Mouse (Mus musculus) kidney, adult 8-10 months (tissue): Measurements from ENCODE around the gene Coq8a.

Source experiments
- DNase-seq, 2 experiments: peaks; one replicate each; pipeline ENCODE4 v3.0.0; 2022

Coq8a gene

GRCm38 (mm10) chr1:180173017-180173416 lies 26.4 kb downstream of the Coq8a start:
- no peak for DNase-seq

GRCm38 (mm10) chr1:180172600-180172999 lies 26.8 kb downstream of the Coq8a start:
- no peak for DNase-seq

DNA sequence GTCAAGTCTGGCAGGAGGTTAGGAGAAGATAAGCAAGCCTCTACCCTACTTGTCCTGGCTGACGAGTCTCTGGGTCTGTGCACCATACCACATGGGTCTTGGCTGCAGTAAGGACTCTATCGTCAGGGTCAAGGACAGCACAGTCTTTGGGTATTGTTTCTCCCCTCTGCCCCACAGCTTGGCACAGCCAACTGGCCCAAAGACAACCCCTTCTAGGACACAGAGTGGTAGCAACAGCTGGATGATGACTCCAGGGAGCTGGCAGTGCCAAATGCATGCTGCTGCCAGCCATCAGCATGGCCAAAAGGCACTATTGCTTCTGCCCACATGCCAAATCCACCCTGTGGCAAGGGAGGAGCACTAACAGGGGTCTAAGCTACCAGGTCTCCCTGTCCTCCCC lies 27.5 kb downstream of the Coq8a start:
- DNase-seq = no peak

DNA sequence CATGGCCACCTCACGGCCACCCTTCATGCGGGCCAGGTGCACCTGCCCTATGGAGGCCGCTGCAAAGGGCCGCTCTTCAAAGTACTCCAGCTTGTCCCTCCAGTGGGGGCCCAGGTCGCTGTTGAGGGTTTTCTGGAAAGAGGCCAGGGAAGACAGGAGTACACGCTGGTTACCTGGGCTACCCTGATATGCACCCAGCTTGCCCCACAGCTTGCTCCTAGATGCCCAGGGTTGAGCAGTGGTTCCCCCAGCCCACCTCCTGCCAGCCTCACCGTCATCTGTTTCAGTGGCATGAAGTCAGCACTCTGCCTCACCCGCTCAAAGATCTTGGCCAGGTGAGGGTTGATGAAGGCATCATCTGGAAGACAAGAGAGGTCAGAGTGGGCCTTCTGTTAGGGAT lies 29.3 kb downstream of the Coq8a start:
- no peak for DNase-seq

DNA sequence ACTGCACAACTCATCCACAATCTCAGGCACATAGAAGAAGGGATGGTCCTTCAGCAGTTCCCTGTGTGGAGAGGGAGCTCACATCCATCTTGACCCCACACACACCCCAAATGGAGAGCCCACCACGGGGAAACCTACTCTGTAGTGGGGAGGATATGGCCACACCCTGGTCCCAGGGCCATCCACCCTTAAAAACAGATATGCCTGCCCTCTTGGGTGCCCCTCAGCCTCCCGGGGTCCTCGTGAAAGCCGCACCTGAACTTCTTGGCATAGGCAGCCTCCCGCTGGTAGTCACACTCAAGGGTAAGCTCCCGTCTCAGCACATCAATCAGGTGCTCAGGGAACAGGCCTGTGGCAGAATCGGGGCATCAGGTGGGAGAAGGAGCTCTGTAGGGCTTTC lies 30.2 kb downstream of the Coq8a start:
- no peak for DNase-seq

DNA sequence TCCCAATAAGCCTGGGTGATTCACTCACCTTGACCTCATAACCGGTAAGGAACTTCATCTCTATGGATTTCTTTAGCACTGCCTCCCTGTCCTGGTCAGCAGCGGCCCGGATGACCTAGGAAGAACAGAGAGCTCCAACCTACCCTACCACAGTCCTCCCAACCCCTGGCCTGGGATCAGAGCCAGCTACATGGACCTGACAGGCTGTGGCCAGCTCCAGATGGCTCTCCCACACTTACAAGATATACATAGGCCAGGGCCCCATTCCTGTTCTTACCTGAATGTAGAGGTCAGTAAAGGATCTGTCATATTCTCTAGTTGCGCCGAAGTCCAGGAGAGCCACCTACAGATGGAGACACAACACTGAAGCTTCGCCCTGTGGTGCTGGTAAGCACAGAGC lies 31.1 kb downstream of the Coq8a start:
- no peak for DNase-seq

GRCm38 (mm10) chr1:180166533-180166932 lies 32.9 kb downstream of the Coq8a start:
- no peak for DNase-seq

DNA sequence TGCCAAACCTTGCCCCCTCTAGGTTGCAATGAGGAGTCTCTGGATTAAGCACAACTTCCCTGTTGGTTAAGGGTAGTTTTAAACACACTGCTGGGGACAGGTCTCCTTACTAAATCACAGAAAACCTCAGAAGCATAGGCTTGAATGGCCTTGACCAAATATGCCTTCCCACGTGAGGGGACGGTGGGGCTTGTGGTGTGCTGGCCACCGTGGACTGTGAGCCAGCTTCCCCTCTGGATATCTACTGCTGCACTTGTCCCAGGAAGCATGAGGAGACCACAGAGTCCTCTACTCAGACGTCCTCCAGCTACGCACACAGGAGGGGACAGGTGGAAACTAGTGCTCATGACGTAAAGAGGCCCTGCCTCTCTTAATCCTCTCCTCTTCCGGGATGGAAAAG lies 36.4 kb downstream of the Coq8a start:
- no peak for DNase-seq

DNA sequence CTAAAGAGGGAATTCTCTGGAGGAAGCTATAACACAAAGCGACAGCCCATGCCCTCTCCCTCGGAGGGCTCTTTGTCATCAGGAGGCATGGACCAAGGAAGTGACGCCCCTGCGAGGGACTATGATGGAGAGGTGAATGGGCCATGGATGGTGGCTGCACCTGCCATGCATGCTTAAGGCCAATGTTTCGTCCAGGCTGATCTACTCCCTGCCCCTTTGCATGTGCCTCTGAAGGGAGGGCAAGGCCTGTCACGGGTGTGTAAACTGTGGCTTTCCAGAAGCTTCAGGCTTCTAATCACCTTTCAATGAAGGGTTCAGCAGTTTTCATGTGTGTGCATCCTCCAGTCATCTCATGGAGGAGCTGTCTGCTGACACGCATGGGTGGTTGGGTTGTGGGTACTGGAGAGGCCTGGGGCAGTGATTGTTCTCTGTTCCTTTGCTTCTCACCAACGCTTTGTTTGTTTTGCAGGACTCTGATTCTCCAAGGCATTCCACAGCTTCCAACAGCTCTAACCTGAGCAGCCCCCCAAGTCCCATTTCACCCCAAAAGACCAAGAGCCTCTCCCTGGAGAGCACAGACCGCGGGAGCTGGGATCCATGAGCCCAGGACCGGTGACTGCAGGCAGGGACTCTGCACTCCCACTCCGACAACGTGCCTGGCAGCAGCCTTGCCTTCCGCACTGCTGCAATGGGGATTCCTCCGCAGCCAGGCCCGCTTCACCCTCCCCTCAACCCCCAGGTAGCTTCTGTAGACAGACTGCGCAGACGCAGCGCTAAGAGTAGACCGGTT lies 37.6 kb downstream of the Coq8a start:
- DNase-seq = no peak

DNA sequence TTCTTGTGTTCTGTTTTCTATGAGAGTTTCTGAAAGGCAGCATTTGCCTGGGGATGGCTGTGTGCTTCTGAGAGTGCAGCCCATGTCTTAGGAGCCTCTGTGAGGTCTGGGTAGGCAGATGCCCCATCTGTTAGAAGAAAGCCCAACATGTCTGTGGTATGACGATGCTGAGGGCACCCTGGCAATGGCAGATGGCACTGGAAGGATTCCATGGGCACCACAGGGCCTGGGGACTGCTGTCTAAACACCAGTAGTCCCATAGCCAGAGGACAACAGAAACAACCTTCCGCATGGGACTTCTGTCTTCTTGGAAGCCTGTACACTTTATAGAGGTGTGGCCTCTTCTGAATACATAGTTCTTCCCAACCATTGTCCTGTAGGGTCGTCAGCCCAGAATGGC lies 38.2 kb downstream of the Coq8a start:
- no peak for DNase-seq

GRCm38 (mm10) chr1:180160545-180160944 lies 38.9 kb downstream of the Coq8a start:
- no peak for DNase-seq

GRCm38 (mm10) chr1:180158648-180159047 lies 40.8 kb downstream of the Coq8a start:
- no peak for DNase-seq

DNA sequence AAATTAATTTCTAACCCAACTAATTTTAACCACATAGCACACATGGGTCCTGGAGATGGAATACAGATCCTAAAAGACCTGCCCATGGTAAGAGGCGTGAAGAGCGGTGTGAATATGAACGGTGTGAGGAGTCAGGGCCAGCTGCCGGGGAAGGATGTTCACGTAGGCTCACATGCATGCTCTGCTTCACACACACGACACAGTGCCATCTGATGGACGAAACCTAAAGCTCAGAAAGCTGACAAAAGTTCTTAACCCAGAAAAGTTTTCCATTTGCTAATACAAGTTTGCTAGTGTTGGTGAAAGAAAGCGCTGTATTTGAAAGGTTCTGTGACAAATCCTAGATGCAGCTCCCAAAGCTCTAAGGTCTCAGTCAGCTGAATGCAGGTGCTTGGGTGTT lies 48.2 kb downstream of the Coq8a start:
- DNase-seq = no peak

GRCm38 (mm10) chr1:180148563-180148962 lies 50.8 kb downstream of the Coq8a start:
- DNase-seq = no peak

DNA sequence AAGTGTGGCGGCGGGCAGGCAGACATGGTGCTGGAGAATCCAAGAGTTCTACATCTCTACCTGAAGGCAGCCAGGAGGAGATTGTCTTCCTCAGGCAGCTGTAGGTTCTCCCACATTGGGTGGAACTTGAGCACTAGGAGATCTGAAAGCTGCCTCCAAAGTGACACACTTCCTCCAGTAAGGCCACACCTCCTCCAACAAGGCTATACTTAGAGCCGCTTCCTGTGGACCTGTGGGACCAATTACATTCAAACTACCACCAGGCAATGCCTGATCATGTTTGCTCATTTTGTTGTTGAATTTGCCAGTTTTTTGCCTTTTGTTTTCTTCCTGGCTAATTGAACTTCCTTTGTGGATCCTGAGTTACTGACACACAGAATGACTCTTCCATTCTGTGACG lies 51.4 kb downstream of the Coq8a start:
- no peak for DNase-seq

GRCm38 (mm10) chr1:180140970-180141369 lies 58.4 kb downstream of the Coq8a start:
- no peak for DNase-seq

- no peak for DNase-seq
These were observed 60.2 kb downstream of the Coq8a start for GRCm38 (mm10) chr1:180139158-180139557.

- DNase-seq = no peak
These were observed 67.2 kb downstream of the Coq8a start for GRCm38 (mm10) chr1:180132187-180132586.

GRCm38 (mm10) chr1:180131402-180131801 lies 68.0 kb downstream of the Coq8a start:
- no peak for DNase-seq

- no peak for DNase-seq
These were observed 71.2 kb downstream of the Coq8a start for GRCm38 (mm10) chr1:180128077-180128792.

GRCm38 (mm10) chr1:180118233-180118632 lies 81.2 kb downstream of the Coq8a start:
- no peak for DNase-seq

DNA sequence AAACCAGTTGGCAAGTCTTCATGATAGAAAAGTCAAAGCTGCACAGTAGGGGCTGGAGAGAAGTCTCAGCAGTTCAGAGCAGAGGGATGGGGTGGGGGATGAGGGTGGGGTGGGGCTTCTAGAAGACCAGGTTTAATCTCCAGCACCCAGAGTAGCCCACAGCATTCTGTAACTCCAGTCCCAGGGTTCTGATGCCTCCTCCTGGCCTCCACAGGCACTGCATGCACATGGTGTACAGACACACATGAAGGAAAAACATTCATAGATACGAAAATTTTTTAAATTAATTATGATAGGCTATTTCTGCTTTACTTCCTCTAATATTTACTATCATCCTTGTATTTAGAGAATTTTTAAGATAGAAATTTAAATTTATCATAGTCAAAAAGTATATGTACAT lies 82.9 kb downstream of the Coq8a start:
- peak in 1 of 2 experiments; percentile 26 for DNase-seq
